Mouse (Mus musculus) megakaryocyte-erythroid progenitor cell, adult 5-6 weeks (primary cell): ENCODE data around the gene Naa15. TPM values are rescaled to one million over a fixed set of nuclear protein-coding genes. Genes with fewer than 3 reads are reported as not detected.

ENCODE experiments used
- ATAC-seq: replicated peaks from 2 replicates; pipeline ENCODE4 v1.8.0; 2016; ENCODE audit warnings: mild to moderate bottlenecking, inconsistent platforms; ENCODE audit not compliant: severe bottlenecking, poor library complexity, low FRiP score, low TSS enrichment
- total RNA-seq, 2 experiments: library from RNA; stranded (forward) in 1 of 2; stranded (reverse) in 1 of 2; fragments of 200-1000, 215-1000 nt in 1 of 2; fragments of >200 nt in 1 of 2; fragmentation: Nextera tagmentation in 1 of 2; gene quantifications; 2 replicates each; pipeline ENCODE4 v1.2.3; 2014 to 2017

Naa15 gene
- total RNA-seq, 2 experiments from 2014 or later: 123 to 129 TPM

DNA sequence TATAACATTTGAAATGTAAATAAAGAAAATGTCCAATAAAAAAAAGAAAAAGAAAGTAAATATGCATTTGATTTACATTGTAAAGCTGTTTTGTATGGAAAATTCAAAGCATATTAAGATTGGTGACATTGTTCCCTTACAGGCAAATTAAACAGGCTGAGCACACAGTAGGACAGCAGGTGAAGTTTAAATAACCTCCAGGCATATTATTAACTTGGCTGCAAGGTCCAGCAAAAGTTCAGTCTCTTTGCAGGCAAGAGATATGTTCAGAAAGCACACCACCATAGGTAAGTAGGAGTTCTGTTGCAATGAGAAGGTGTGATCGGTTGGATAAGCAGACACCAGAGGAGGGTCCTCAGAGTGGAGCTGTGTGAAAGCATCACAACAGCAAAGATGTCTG is 83.0 kb downstream of the Naa15 start:
- no peak for ATAC-seq

DNA sequence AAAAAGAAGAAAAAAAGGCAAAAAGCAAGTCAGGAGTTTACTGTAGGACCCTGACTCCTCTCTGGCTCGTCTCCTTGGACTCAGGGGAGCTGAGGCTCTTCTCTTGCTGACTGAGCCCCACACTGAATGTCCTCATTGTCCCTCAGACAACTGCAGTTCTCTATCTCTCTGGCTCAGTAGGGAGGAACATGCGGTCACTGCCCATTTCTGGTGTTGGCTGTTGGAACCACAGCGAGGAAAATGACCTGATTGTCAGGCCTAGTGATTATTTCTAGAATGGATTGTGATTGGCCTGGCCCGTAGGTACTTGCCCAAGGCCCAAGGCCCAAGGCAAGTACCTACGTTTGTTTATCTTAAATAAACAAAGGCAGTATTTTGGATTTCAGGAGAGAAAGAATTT is 83.7 kb downstream of the Naa15 start:
- no peak for ATAC-seq

DNA sequence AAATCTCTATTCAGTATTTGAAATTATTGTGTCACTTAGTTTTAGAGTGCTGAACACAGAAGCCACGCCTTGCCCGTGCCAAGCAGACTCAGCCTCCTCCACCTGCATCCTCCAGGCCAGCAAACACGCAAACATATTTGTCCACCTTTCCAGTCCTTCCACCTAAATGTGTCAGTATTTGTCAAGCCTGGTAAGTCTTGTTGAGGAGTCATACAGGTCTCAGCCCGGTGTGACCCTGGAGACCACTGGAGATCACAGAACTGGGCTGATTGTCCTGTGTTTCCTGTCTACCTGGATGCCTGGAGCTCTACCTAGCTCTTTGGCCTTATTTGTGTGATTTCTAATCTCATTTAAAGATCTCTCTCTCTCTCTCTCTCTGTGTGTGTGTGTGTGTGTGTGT is 84.9 kb downstream of the Naa15 start:
- no peak for ATAC-seq

DNA sequence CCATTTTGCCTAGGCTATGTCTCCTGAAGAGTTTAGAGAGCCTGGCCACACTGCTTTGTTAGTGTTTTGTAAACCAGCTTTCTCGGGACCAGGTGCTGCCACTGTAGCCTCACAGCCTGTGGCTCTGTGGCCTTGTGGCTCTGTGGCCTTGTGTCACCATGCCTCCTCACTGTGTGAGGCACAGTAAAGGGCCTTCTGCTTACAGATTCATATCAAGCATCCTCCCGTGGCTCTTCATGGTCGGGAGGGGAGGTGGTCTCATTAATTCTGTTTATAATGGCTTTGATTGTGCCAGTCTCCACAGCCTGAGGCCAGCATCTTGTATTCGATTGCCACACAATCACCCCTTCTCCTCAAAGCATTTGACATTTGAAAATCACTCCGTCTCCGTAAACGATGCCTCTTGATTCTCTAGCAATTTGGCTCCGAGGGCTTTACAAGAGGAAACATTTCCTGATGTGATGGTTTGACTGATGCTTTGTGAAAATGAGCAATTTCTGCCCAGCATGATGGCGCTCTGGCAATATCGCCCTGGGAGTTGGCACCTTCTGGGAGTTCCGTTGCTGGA is 89.5 kb downstream of the Naa15 start:
- no peak for ATAC-seq

DNA sequence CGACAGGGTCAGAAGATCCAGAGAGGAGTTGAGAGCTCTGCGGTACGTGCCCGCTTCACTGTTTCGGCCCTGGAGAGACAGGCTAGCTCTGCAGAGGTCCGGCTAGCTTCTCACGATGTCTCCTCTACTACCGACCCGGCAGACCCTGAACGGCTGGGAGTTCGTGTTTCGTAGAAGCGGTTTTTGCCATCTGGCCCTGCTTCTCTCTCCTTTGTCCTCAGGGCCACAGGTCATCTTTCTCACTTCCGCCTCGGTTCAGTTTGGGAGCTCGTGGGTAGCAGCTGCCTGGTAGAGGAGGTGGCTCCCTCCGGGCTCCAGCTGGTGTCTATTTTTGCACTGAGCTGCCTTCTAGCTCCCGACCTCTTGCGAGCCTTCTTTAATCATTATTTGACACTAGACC is 90.5 kb downstream of the Naa15 start:
- no peak for ATAC-seq

DNA sequence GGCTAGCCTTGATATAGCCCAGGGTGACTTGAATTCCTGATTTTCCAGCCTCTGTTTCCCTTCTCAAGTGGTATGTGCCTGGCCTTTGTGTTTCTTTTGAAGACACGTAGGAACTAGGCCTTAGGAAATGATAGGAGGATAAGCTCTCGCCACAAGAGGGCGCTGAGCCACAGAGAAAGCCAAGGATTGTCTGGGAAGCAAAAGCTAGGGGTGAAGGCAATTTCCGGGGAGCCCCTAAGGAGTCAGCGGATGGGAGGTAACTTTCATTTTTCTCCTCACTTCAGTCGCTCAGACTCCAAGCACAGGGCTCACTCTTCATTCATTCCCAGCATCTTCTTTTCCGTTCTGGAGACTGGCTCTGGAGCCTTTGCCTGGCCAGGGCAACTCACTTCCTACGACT is 96.0 kb downstream of the Naa15 start:
- ATAC-seq: peak; percentile 82

DNA sequence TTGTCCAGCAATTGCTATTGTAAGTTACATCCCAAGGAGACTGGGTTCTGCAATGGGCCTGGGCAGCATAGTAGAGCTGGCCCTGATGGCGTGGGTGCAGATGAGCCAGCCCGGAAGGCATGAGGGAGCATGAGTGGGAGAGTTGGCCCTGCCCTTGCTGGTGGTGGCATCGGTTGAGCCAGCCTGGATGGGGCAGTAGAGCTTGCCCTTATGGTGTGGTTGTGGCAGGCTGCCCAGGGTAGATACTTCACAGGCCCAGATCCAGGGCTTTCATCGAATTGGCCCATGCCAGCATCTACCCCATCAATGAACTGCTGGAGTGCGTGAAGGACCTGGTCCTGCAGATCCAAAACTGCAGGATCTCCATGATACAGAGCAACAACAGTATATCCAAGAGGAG is 97.0 kb downstream of the Naa15 start:
- no peak for ATAC-seq

DNA sequence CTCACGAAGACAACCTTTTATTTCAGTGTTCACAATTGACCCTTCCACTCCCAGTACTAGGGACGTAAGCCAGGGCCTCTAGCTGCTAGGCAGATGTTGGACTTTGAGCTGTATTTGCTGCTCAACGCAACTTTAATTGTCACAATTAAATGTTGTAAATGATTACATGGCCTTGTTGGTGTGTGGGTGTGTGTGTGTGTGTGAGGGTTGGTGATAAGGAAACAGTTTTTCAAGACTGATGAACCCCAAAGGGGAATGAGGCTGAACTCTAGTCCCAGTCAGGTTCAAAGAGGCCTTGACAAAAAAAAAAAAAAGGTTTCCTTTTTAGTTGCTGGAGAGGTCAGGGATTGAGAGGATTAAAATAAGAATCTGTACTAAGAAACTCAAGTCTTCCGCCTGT is 102.5 kb downstream of the Naa15 start:
- ATAC-seq: 0 out of 2 replicates have a peak, but pooled peaks have one; percentile 24

DNA sequence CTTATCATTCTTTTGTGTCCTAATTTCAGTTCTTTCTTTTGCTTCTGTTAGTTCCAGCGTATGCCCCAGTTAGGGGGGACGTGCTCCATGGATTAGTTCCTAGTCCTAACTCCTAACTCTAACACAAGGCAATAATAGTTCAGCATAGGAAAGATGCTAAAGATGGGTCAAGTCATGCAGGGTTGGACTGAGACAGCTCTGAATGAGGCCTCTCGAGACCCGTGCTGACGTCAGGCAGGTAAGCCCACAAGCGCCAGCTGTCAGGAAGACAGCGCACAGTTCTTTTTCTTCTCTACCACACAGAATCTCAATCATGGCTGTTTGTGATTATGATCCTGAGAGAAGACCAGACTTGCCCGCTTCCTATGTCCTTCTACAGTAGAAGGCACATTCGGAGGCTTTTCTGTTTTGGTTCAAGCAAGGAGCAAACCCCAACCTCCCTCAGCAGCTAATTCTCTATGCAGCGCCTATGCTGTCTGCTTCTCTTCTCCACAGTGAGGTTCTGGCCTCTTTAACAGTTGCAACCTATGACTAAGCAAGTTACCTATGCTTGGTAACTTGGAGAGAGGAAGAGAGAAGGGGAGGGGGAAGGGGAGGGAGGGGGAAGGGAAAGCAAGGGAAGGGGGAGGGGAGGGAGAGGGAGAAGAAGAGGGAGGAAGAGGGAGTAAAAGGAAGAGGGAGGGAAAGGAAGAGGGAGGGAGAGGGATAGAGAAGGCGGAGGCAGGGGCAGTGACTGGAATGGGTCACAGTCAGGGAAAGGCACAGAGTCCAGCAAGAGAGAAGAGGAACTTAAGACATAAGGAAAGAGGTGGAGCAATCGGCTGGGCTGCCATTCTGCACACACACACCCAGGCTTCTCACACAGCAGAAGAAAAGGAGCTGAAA is 103.2 kb downstream of the Naa15 start:
- ATAC-seq: peak; percentile 43; the same call in 1 of the 2 replicates

DNA sequence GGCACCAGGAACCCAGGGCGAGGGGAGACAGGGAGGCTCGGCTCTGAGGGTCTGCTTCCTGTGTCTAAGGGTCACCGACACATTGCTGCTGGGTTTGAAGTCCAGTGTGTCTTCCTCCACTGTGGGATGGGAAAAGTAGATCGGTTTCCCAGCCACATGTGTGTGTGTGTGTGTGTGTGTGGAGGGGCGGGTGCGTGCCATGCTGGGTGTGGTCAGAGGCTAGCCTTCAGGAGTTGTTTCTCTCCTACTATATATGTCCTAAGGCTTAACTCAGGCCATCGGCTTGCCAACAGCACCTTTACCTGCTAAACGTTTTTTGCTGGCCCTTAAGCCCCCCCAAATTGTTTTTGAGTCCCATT is 103.8 kb downstream of the Naa15 start:
- peak; percentile 64 for ATAC-seq

DNA sequence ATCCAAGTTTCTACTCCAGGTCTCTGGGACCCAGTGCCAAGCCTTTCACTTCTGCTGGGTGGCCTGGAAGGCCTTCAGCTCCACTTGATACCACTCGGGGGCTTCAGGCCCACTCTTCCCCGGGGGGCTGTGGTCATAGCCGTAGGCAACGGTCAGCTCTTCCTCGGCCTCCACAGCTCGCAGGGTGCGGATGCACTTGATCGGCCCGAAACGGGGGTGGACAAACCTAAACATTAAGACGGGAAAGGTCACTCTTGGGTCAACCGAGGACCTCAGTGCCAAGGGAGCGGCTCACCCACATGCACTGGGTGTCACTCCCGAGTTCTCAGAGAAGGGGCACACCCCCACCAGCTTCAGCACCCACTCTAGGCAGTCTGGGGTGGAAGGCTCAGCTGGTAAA is 106.3 kb downstream of the Naa15 start:
- no peak for ATAC-seq

DNA sequence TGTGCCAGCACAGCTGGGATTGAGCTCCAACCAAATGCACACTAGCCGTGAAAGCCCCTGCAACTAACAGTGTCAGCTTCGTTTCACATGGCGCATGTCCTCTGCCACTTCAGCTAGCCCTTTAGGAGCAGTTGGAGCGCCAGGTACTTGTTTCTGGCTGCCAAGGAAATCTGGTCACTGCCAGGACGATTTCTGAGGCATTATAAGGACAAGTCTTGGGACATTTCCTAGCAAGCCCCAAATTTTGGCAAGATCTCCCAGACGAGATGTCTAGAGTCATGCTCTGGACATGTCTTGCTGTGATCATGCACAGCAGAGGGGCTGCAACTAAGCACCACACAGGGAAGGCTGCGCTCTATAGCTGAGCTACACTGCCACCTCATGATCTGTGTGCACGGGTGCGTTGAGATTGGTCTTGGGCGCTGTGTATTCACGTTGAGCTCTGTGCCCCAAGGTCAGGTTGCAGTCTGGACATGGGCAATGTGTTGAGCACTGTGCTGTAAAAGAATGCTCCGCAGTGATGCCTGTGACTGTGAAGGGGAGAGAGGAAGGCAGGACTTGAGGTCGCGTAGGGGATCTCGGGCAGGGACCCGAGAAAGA is 110.3 kb downstream of the Naa15 start:
- ATAC-seq: no peak

Other genes starting within 250 kb of the Naa15 start
- gene Noct, start 190.7 kb upstream of the Naa15 start, total RNA-seq (2014; fragmentation: Nextera tagmentation): 19.2 and 39.1 TPM in 2 replicates
- gene Noct, start 190.7 kb upstream of the Naa15 start, total RNA-seq (2017): 4.6 and 5.8 TPM in 2 replicates
- gene Elf2, start 74.5 kb upstream of the Naa15 start, total RNA-seq (2014; fragmentation: Nextera tagmentation): 68.1 and 69.2 TPM in 2 replicates
- gene Elf2, start 74.5 kb upstream of the Naa15 start, total RNA-seq (2017): 117 and 122 TPM in 2 replicates
- not detected in 2 replicates for gene Mgarp, start 18.4 kb upstream of the Naa15 start, total RNA-seq (2014; fragmentation: Nextera tagmentation)
- gene Mgarp, start 18.4 kb upstream of the Naa15 start, total RNA-seq (2017): not detected in 2 replicates
- gene Ndufc1, start 6.2 kb upstream of the Naa15 start, total RNA-seq (2014; fragmentation: Nextera tagmentation): 273 and 323 TPM in 2 replicates
- gene Ndufc1, start 6.2 kb upstream of the Naa15 start, total RNA-seq (2017): 64.5 and 116 TPM in 2 replicates
- gene Rab33b, start 68.8 kb downstream of the Naa15 start, total RNA-seq (2014; fragmentation: Nextera tagmentation): 3.7 and 5.6 TPM in 2 replicates
- gene Rab33b, start 68.8 kb downstream of the Naa15 start, total RNA-seq (2017): 5.6 and 6.8 TPM in 2 replicates
- gene Setd7, start 145.7 kb downstream of the Naa15 start, total RNA-seq (2014; fragmentation: Nextera tagmentation): 15.9 and 34.5 TPM in 2 replicates
- gene Setd7, start 145.7 kb downstream of the Naa15 start, total RNA-seq (2017): 12.5 and 19.3 TPM in 2 replicates
- 8.3 and 8.9 TPM in 2 replicates for gene Mgst2, start 245.2 kb downstream of the Naa15 start, total RNA-seq (2014; fragmentation: Nextera tagmentation)
- 0.19 and 0.66 TPM in 2 replicates for gene Mgst2, start 245.2 kb downstream of the Naa15 start, total RNA-seq (2017)